Mouse (Mus musculus) ZHBTc4 (cell line): Measurements from ENCODE around the gene Scgb1b2.

Source experiments
- DNase-seq: peaks from one replicate; pipeline ENCODE4 v3.0.0-alpha.2; 2011; ENCODE audit warnings: low read depth, low spot score

The Scgb1b2 gene

DNA sequence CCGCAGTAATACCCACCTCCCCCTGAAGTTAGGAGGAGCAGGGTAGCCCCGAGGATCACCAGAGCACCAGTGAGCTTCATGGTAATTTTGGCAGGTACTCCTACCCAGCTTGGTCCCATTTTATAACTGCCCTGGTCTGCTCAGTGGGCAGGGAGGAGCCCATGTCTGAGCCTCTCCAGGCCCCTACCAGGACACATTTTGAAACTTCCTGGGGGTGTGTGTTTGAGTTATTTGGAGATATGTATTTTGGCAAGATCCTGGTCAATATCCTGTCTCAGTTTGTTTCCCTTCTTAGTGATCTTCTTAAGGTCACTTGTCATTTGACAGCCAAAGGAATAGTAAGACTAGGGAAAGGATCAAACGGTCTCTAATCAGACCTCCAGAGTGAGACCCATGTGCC, at the start of gene Scgb1b2:
Gene Scgb1b2 (minus strand): TSS at position 101 of the 400 bp plus-strand sequence.
- no peak for DNase-seq

DNA sequence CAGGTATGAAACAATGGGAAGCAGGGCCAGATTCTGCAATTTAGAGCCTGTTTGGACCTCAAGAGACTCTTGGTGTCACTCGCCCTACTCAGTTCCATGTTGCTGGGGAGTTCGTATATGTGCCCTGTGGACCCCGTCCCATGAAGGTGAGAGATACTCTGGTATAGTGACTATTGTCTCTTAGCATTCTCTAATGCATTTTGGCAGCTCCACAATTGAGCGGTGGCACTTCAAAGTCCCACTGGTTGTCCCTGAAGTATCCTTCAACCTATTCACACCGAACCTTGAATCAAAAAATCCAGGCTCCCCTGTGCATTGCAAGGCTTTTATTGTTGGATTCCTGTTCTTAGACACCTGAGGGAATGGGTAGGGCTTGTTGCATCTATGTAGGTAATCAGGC, 1.4 kb downstream of the Scgb1b2 start, which contains the start of gene Scgb2b2:
Gene Scgb2b2 (plus strand): TSS at position 301 of the 400 bp plus-strand sequence.
- DNase-seq, result no peak
